Mouse (Mus musculus) intestine, embryonic 16.5 days (tissue): ENCODE measurements around the gene Gcfc2. TPM values are rescaled to one million over a fixed set of nuclear protein-coding genes. Genes with fewer than 3 reads are reported as not detected.

ENCODE experiments used
- ATAC-seq: fragments of 200-750 bp; cut with Nextera tagmentation; 2 replicates; pipeline ENCODE4 v1.8.0; 2017; ENCODE audit warnings: moderate TSS enrichment, moderate library complexity
- H3K27ac ChIP-seq: fragments of 300-500 bp; sonication (generic); 2 replicates; pipeline ENCODE4 v1.5.1; 2014; ENCODE audit warnings: mild to moderate bottlenecking, low read length
- H3K27me3 ChIP-seq: fragments of 300-500 bp; sonication (generic); replicated peaks from 2 replicates; pipeline ENCODE4 v1.6.1; 2014; ENCODE audit warnings: low read length, control low read depth, mixed read lengths; ENCODE audit not compliant: control insufficient read depth, insufficient read depth
- H3K36me3 ChIP-seq: fragments of 300-500 bp; sonication (generic); 2 replicates; pipeline ENCODE4 v1.6.1; 2014; ENCODE audit warnings: low read length, control low read depth; ENCODE audit not compliant: control insufficient read depth, insufficient read depth
- H3K4me1 ChIP-seq: fragments of 300-500 bp; sonication (generic); 2 replicates; pipeline ENCODE4 v1.6.1; 2014; ENCODE audit warnings: low read length, control low read depth, mixed read lengths; ENCODE audit not compliant: control insufficient read depth, insufficient read depth
- H3K4me2 ChIP-seq: fragments of 300-500 bp; sonication (generic); 2 replicates; pipeline ENCODE4 v1.6.1; 2014; ENCODE audit warnings: low read depth, low read length, control low read depth
- H3K4me3 ChIP-seq: fragments of 300-500 bp; sonication (generic); 2 replicates; pipeline ENCODE4 v1.5.1; 2014; ENCODE audit warnings: mild to moderate bottlenecking, low read length
- H3K9ac ChIP-seq: fragments of 300-500 bp; sonication (generic); 2 replicates; pipeline ENCODE4 v1.6.1; 2014; ENCODE audit warnings: low read depth, low read length
- H3K9me3 ChIP-seq: fragments of 300-500 bp; sonication (generic); 2 replicates; pipeline ENCODE4 v1.6.1; 2016; ENCODE audit warnings: low read length, control low read depth; ENCODE audit not compliant: control insufficient read depth
- WGBS: fragments of 180-500 bp; shearing (Covaris S2); extraction: QIAGEN DNeasy Blood & Tissue Kit; methylation state at CpG from one replicate; pipeline ENCODE4 v1.1.7; 2014; 5-methylcytosine and 5-hydroxymethylcytosine counted together
- polyA plus RNA-seq: library from polyadenylated mRNA; unstranded; fragments of >200 nt; fragmentation: Nextera tagmentation; extraction: Ambion mirVana; gene quantifications from 2 replicates; pipeline ENCODE4 v1.2.1, GENCODE M21; 2015

Gcfc2 gene
- polyA plus RNA-seq = 4.6 and 5.3 TPM in 2 replicates

DNA sequence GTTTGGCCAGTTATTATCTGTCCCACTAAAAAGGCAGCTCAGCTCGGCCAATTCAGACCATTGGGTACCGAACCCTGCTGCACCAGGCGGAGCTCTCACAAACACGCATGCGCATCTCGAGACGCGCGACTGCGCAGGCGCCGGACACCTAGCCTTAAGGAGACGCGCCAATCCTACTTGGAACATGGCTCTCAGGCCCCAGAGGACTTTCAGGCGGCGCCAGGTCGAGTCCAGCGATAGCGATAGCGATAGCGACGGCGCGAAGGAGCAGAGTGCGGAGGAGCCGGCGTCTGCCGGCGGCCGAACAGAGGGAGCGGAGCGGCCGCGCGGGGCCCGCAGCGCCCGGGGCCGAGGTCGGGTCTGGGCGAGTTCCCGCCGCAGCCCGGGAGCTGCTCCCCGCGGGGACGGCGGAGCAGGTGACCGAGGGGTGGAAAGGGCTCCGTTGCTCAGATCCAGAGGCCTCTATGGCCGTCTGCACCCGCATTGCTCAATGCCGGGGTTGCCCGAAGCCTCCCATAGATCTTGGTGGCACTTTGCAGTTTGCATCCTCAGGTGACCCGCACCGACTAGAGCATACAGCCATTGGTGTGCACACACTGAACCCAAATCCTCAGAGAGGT is at the start of gene Gcfc2:
Gene Gcfc2 (plus strand): TSS at position 147 of the 620 bp plus-strand sequence.
- no peaks in the 10 kb centered on the region for H3K27me3 ChIP-seq
- H3K4me1 ChIP-seq = peaks cover 8% of the 10 kb centered on the region; the same call in 1 of the 2 replicates
- peak within 1 kb of the TSS; percentile 56 for H3K4me2 ChIP-seq
- H3K9ac ChIP-seq = peak within 1 kb of the TSS; percentile 91
- H3K27ac ChIP-seq = peak within 1 kb of the TSS; percentile 74
- H3K36me3 ChIP-seq = no peaks in the 10 kb centered on the region; the same call in 1 of the 2 replicates
- peak; percentile 97 for ATAC-seq
- H3K4me3 ChIP-seq = peak within 1 kb of the TSS; percentile 78
- no peaks in the 10 kb centered on the region for H3K9me3 ChIP-seq
- under 1% methylated on average over 56 of the region's 56 CpGs for WGBS

DNA sequence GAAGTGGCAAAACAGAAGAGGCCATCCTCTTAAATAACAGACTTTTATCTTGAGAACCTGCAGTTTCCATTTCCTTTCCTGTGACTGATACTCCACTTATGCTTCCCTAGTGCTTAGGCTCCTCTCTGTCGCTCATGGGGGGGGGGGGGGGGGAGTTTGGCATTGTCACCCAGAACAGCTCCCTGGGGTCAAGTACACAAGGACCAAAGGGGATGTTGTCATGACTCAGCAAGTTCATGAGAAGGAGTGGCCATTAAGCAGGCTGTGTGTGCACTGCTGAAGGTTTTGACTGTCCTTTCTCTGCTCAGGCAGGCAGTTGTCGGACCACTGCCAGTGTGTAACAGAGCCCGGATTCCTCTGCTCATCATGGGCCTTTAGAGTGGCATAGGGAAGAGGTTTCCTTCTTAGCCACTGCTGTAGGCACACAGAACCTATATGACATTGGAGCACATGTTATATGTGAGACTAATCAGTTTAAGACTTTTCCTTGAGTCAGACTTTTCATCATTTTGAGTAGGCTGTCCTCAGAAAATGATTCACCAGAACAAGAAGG is 27.7 kb upstream of the Gcfc2 start:
- Histone ChIP-seq H3K9me3 (no peaks in the 10 kb centered on the region), H3K27me3 (no peaks in the 10 kb centered on the region), H3K4me2 (no peak overlapping the region), H3K36me3 (no peaks in the 10 kb centered on the region), H3K4me3 (no peak overlapping the region), H3K4me1 (no peaks in the 10 kb centered on the region), H3K27ac (no peak overlapping the region), H3K9ac (no peak overlapping the region)
- 65% methylated on average over 3 of the region's 3 CpGs for WGBS
- ATAC-seq = no peak

DNA sequence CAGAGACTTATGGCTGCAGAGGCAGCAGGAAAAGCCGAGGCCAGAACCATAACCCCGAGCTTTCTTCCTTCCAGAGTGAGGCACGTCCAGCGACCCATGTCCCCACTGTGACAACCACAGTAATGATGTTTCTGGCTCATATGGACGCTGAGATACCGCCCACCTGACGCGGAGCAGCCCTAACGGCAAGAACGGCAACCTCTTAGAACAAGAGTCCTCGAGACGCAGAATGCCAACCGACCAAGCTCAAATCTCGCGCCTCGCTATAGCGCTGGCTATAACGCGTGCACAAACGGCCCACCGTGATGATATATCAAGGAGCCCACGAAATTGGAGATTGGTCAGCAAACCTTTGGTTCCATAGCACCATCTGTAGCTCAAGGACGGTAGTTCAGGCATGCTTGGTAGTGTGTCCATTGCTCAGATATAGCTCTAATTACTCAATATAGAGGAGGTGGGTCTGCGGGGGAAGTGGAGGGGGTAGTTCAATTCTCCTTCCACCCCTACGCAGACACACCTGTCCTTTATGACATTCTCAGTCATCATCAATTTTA is 13.1 kb upstream of the Gcfc2 start:
- H3K36me3 ChIP-seq = no peaks in the 10 kb centered on the region
- H3K9ac ChIP-seq = no peak overlapping the region
- H3K27ac ChIP-seq = no peak overlapping the region
- 84% methylated on average over 25 of the region's 25 CpGs for WGBS
- no peak for ATAC-seq
- H3K27me3 ChIP-seq = no peaks in the 10 kb centered on the region
- no peaks in the 10 kb centered on the region for H3K9me3 ChIP-seq
- no peak overlapping the region for H3K4me3 ChIP-seq
- no peaks in the 10 kb centered on the region for H3K4me1 ChIP-seq
- H3K4me2 ChIP-seq = no peak overlapping the region

DNA sequence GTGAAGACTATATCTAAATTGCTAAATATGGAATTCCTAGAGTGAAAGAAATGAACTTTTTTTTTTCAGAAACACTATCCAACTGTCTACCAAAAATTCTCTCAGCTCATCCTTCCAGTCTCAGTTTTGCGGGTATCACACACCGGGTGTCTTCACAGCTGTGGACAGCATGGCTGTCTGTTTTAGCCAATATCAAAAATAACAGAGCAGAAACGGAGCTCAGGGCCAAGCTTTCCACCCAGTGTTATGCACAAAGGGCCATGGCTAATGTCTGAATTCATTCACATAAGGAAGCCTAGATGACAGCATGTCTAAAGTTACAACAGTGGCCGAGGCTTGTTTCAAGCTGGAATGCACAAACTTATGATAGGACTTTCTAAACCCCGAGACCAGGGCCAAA is 12.2 kb upstream of the Gcfc2 start:
- H3K4me2 ChIP-seq = no peak overlapping the region
- H3K4me3 ChIP-seq = no peak overlapping the region
- no peaks in the 10 kb centered on the region for H3K36me3 ChIP-seq
- H3K9ac ChIP-seq = no peak overlapping the region
- H3K27ac ChIP-seq = no peak overlapping the region
- WGBS = 83% methylated on average over 5 of the region's 5 CpGs
- H3K9me3 ChIP-seq = no peaks in the 10 kb centered on the region
- no peaks in the 10 kb centered on the region for H3K27me3 ChIP-seq
- H3K4me1 ChIP-seq = no peaks in the 10 kb centered on the region
- no peak for ATAC-seq

DNA sequence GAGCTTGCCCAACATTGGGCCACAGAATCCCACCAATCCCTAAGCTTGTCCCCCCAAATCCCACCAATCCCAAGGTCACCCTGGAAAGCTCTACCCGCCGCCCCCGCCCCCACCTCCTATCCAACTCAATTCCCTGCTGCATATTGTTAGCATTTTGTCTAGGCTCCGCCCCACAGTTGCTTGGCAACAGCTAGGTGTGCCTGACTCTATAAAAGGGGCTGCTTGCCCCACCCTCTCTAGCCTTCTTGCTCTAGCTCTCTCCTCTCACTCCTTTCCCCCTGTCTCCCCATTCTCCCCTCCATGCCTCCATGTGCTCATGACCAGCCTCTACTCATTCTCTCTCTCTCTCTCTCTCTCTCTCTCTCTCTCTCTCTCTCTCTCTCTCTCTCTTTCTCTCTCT is 11.8 kb upstream of the Gcfc2 start:
- Histone ChIP-seq H3K4me3 (no peak overlapping the region), H3K9ac (no peak overlapping the region), H3K27me3 (no peaks in the 10 kb centered on the region), H3K4me2 (no peak overlapping the region), H3K9me3 (no peaks in the 10 kb centered on the region), H3K36me3 (no peaks in the 10 kb centered on the region), H3K27ac (no peak overlapping the region), H3K4me1 (no peaks in the 10 kb centered on the region)
- no peak for ATAC-seq
- WGBS = 72% methylated on average over 4 of the region's 4 CpGs

DNA sequence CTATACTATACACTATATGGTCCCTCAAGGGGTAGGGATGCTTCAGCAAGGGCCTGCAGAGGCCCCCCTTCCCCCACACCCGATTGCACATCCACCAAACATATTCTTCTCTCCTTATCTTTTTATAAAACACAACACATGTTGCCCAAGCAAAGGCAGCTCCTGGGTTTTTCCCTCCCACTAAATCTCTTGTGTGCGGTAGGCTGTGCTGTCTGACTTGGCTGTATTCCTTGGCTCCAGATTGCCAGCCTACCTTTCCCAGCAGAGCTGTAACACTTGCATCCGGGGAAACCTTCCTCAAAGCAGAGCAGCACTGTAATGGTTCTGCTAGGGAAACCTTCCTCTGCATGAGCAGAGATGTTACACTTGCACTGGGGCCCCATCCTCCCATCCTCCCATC is 11.3 kb upstream of the Gcfc2 start:
- 75% methylated on average over 3 of the region's 3 CpGs for WGBS
- Histone ChIP-seq H3K4me3 (no peak overlapping the region), H3K9me3 (no peaks in the 10 kb centered on the region), H3K4me2 (no peak overlapping the region), H3K9ac (no peak overlapping the region), H3K27ac (no peak overlapping the region), H3K36me3 (no peaks in the 10 kb centered on the region), H3K4me1 (no peaks in the 10 kb centered on the region), H3K27me3 (no peaks in the 10 kb centered on the region)
- no peak for ATAC-seq

DNA sequence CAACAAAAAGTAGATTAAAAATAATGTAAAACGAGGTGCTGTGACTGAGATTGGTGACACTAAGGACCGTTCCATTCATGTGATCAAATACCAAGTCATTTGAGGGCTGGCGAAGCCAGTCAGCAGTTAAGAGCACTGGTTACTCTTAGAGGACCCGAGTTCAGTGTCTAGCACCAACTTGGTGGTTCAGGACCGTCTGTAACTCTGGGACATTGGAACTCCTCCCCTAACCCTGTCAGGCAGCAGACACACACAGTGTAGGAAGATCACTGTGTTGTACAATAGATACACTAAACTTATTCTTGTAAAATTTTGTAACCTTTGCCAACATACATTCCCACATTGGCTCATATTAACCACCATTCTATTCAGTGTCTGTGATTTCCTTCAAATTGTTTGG is 835 bp downstream of the Gcfc2 start:
- peak overlapping the region; percentile 91 for H3K9ac ChIP-seq
- no peaks in the 10 kb centered on the region for H3K27me3 ChIP-seq
- ATAC-seq = peak; percentile 73
- H3K4me3 ChIP-seq = peak overlapping the region; percentile 78
- no peaks in the 10 kb centered on the region for H3K9me3 ChIP-seq
- 18% methylated on average over 5 of the region's 5 CpGs for WGBS
- H3K36me3 ChIP-seq = no peaks in the 10 kb centered on the region; the same call in 1 of the 2 replicates
- peaks cover 8% of the 10 kb centered on the region; the same call in 1 of the 2 replicates for H3K4me1 ChIP-seq
- peak overlapping the region; percentile 56 for H3K4me2 ChIP-seq
- H3K27ac ChIP-seq = no peak overlapping the region

DNA sequence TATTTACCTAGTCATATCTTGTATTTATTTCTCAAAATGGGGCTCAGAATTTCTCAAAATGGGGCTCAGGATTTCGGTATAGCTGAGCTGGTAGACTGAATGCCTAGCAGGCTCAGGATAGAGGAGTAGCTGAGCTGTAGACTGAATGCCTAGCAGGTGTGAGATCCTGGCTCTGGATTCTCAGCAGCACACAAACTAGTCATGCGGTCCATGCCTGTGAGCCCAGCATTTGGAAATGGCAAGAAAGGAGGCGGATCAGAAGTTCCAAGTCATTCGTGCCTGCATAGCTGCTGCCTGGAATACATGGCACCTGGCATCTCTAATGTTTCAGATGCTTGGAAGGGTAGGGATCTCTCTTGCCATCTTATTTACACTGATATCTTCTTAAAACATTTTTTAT is 5.9 kb downstream of the Gcfc2 start:
- Histone ChIP-seq H3K4me3 (no peak overlapping the region), H3K4me2 (no peak overlapping the region), H3K27ac (no peak overlapping the region), H3K36me3 (peaks cover 16% of the 10 kb centered on the region), H3K9ac (no peak overlapping the region), H3K4me1 (peaks cover 6% of the 10 kb centered on the region; the same call in 1 of the 2 replicates), H3K9me3 (no peaks in the 10 kb centered on the region), H3K27me3 (no peaks in the 10 kb centered on the region)
- ATAC-seq = no peak
- WGBS = 88% methylated on average over 4 of the region's 4 CpGs

DNA sequence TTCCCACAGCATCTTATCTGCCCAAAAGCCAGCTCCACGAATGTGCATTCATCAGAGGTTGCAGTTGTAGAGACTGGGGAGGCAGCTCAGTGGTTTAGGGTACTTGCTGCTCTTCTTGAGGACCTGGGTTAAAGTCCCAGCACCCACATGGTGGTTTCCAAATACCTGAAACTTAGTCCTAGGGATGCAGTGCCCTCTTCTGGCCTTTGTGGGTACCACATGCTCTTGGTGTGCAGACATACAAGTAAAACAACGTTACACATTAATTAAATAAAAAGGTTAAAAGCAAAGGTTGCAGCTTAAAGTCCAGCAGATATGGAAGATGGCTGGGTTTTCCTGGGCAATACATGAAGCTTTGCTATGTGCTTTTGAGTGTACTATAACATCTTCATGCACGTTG is 9.8 kb downstream of the Gcfc2 start:
- H3K27ac ChIP-seq = no peak overlapping the region
- no peak overlapping the region for H3K9ac ChIP-seq
- H3K4me3 ChIP-seq = no peak overlapping the region
- ATAC-seq = no peak
- peaks cover 25% of the 10 kb centered on the region for H3K36me3 ChIP-seq
- H3K9me3 ChIP-seq = no peaks in the 10 kb centered on the region
- 92% methylated on average over 3 of the region's 3 CpGs for WGBS
- H3K4me1 ChIP-seq = no peaks in the 10 kb centered on the region
- H3K4me2 ChIP-seq = no peak overlapping the region
- no peaks in the 10 kb centered on the region for H3K27me3 ChIP-seq
